Mouse (Mus musculus) spleen, adult 12 weeks (tissue): ENCODE measurements at regions not wholly inside any gene's neighbourhood (a gene's known extent, or its start where the extent isn't known, plus 50 kb on each side); places are given as distances from the start of the nearest gene placed in this dataset.
"Not testable (repeated sequence)": the region's sequence is repeated elsewhere in the genome, so short reads cannot be mapped to it uniquely, and the experiment has no call there.

Experiments
- DNase-seq: peaks from one replicate; pipeline ENCODE4 v3.0.0; 2022; ENCODE audit warnings: low spot score

GRCm38 (mm10) chr4:131160135-131160534, 215.9 kb downstream of the Matn1 start:
- no peak for DNase-seq

DNA sequence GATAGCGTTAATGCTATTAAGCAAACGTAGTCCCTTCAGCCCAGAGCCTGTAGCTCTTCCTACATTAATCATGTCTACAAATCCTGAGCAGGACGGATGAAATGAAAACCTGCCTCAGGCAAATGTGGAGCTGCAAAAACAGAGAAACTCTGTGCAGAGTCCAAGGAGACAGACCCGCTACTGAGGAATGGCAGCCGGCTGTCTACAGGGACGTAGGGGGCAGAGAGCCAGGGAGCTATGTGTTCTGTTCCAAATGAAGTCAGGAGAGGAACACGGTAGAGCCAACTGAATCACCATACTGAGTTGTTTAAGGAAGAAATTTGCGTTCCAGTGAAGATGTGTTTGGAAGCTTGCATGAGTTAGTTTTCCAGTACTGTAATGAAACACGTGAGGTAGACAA, 217.3 kb downstream of the Matn1 start:
- no peak for DNase-seq

GRCm38 (mm10) chr4:131163782-131164315, 219.7 kb downstream of the Matn1 start:
- no peak for DNase-seq

- no peak for DNase-seq
Measured at GRCm38 (mm10) chr4:131166574-131167270, 222.5 kb downstream of the Matn1 start.

DNA sequence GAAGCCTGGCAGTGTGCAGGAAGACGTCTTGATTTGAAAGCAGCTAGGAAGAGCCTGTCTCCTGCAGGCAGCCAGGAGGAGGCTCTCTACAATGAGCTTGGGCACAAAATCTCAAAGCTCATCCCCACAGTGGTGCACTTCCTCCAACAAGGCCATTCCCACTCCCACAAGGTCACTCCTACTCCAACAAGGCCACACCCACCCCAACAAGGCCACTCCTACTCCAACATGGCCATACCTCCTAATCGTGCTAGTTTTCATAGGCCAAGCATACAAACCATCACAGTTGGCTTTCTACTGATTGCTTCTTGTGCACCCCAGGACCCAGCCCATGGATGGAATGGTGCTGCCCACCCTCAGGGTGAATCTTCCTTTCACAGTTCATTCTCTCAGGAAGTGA, 223.7 kb downstream of the Matn1 start:
- DNase-seq, result no peak

GRCm38 (mm10) chr4:131173783-131174460, 229.7 kb downstream of the Matn1 start:
- no peak for DNase-seq

GRCm38 (mm10) chr4:131176701-131177100, 232.5 kb downstream of the Matn1 start:
- no peak for DNase-seq

GRCm38 (mm10) chr4:131177889-131178288, 233.7 kb downstream of the Matn1 start:
- DNase-seq, result no peak

- DNase-seq, result not testable (repeated sequence)
Measured at GRCm38 (mm10) chr4:131178642-131179041, 234.5 kb downstream of the Matn1 start.

DNA sequence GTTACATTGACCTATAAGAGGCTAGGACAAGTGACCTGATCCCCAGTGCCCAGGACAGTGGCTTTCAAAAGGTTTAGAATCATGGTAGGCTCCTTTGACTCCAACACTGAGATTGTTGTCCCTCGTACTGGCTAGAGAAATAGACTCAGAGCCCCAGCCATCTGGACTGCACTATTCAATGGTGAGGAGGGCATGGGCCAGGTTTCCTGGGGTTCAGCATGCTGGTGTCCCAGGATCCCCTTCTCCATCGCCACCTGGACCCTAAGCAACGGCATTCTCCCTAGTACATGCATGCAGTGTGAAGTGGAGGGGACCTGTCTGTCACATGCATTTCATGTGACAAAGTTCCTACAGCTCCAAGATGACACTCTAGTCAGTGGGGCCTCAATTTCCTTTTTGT, 243.9 kb downstream of the Matn1 start:
- no peak for DNase-seq

DNA sequence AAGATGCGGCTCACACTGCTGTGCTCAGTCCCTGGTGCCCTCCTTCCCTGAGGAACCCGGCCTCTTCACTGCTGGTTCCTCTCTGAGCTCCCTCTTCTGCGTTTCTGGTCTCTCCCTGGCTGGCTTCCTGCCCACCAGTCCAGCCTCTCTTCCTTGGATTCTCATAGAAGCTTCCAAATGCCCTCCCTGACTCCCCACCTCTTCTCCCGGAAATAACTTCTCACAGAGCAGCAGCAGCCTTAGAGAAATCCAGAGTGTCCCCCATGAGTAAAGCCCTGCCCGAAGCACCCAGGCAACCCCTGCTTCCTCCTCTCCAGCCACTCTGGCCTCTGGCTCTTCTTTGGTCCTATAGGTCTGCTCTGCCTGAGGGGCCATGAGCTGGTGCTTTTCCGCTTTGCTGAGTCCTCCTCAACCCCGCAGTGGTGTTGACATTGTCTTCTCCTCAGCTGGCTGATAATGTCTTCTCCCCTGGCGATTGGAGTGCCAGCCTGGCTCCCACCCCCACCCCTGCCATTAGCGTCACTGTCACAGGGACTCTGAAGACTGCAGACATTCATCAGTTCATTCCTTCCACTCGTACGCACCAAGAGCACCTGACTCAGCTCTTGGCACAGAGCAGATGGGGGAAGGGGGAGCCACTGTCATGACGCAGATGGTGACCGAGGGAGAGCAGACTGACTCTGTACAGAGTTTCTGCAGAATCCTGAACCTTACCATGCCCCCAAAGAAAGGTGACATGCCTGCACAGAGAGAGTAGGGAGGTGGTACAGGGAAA, 247.1 kb downstream of the Matn1 start:
- no peak for DNase-seq

DNA sequence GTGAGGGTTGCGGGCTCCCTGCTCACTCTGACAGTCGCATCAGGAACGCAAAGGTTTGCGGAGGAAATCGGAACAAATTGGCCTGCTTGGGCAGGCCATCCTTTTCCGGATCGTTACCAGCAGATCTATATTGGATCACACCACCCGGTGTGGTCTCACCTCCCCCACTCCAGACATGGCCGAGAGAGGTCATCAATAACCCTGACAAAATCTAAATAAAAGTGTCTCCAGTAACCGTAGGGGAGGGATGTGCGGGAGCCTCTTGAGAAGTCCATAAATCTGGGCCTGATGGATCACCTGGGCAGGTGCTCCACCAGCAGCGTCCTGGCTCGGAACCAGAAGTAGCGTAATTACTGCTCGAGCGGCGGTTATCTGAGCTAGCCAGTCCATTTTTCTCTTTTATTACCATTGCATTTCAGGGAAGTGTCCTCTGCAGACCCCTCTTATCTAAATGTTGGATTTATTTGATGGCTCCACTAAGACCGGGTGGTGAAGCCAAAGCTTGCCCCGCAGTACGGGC, 249.8 kb downstream of the Matn1 start:
- no peak for DNase-seq

DNA sequence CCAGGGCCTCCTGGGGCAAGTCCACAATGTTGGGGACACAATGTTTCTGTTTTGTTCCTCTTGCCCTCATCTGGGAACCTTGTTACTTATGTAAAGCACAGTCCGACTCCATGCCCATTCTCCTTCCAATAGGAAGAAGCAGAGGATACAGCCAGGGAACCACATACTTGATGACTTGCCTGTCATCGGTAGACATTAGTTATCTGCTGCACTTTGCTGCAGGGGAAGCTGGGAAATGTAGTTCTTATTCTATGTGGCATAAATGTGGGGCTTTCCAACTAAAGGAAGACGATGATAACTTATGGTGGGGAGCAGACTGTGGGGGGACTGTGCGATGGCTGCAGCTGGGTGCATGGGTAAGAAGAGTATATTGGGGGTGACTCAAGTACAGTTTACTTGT, 252.0 kb downstream of the Matn1 start:
- no peak for DNase-seq

DNA sequence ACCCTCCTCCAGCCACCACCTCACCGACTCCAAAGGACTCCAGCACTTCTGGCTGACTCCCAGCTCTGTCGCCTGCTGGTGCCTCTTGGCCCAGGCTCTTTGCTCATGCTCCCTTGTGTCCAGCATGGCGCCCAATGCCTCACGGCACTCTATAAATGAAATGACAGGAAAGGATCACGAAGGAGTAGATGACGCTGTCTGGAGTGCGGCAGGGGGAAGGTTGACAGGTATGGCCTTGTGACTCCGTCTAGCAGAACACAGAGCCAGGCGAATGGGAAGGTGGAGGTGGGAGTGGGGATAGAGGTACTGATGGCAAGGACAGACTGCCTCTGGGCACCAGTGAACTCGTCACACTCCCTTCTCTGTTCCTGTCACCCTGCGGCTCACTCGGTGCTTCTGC, 259.5 kb downstream of the Matn1 start:
- DNase-seq, result no peak

GRCm38 (mm10) chr4:131204722-131205121, 260.5 kb downstream of the Matn1 start:
- no peak for DNase-seq

- no peak for DNase-seq
Measured at GRCm38 (mm10) chr4:131205127-131205526, 260.9 kb downstream of the Matn1 start.

- no peak for DNase-seq
Measured at GRCm38 (mm10) chr4:131205685-131206084, 261.5 kb downstream of the Matn1 start.

DNA sequence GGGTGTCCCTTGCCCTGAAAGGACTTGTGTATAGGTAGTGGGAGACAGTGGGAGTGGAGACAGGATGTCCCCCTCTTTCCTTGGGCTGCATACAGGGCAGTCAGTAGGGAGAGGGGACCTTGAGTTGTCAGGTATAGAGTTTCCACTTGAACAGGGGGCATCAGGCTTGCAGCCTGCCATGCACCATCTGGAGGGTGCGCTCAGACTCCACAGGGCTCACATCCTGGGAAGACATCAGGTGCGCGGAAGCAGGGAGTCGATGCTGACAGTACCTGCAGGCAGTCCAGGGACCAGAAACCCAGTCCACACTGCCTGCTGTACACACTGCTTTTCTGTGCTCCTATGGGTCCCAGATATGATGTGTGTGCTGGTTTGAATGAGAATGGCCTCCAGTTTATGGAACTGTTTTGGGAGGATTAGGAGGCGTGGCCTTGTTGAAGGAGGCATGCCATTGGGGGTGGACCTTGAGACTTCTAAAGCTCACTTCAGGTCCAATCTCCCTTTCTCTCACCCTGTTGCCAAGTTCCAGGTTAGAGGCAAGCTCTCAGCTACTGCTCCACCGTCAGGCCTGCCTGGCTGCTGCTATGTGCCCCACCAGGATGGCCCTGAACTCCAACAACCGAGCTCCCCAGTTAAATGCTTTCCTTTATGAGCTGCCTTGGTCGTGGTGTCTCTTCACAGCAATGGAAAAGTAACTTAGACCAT, 262.1 kb downstream of the Matn1 start:
- no peak for DNase-seq

DNA sequence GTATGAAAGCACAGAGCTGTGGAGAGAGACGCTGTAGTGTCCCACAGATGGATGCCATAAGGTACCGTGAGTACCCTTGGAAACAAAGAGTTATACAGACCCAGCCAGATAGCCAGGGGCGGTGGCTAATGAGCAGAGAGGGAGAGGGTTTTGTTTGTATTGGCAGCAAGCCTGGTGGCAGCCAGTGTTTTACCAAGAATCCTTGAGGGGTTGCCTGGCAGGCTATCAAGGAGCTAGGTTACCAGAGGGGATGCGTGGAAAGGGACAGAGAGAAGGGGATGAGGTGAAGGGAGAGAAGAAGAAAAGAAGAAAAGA, 262.7 kb downstream of the Matn1 start:
- no peak for DNase-seq

- DNase-seq, result no peak
Measured at GRCm38 (mm10) chr4:131207249-131207648, 263.1 kb downstream of the Matn1 start.

DNA sequence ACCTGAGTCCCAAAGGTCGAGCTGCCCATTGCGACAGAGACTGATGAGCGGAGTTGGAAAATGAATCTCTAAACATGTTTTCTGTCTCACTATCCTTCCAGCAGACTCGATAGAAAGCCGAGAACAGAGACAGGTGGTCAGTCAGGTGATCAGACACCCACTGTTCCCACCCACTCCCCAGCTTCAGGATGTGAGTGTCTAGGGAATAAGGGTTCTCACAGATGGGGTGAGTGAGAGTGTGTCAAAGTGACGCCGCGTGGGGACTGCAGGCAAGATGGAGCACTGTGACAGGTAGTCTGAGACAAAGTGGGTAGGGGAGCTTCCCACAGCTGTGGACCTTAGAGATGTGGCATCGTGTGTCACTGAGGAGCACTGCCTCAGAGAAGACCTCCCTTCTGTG, 264.0 kb downstream of the Matn1 start:
- no peak for DNase-seq

GRCm38 (mm10) chr4:131208637-131209036, 264.5 kb downstream of the Matn1 start:
- no peak for DNase-seq
